Mouse (Mus musculus) CH12.LX (cell line): ENCODE data around the gene Gm49384. TPM values are rescaled to one million over a fixed set of nuclear protein-coding genes. Genes with fewer than 3 reads are reported as not detected.

ENCODE experiments used
- DNase-seq: peaks from one replicate; pipeline ENCODE4 v3.0.0-alpha.2; 2013; ENCODE audit errors: extremely low read depth
- H3K27ac ChIP-seq: 2 replicates; pipeline ENCODE4 v1.5.1; 2012; ENCODE audit warnings: low read depth, mild to moderate bottlenecking, control low read depth, moderate library complexity; ENCODE audit not compliant: insufficient read depth
- H3K27me3 ChIP-seq: replicated peaks from 2 replicates; pipeline ENCODE3; 2012; ENCODE audit warnings: inconsistent platforms
- H3K36me3 ChIP-seq, 2 experiments: replicated peaks in 1 of 2; 2 replicates each; pipeline versions ENCODE3 to v1.6.1; 2012; ENCODE audit warnings: inconsistent platforms in 1 of 2, low read length in 1 of 2, mild to moderate bottlenecking in 1 of 2, mixed read lengths in 1 of 2, moderate library complexity in 1 of 2; ENCODE audit not compliant: control insufficient read depth in 1 of 2, insufficient read depth in 1 of 2
- H3K4me1 ChIP-seq, 2 experiments: 2 replicates each; pipeline ENCODE4 v1.6.1; 2012; ENCODE audit warnings: inconsistent platforms in 1 of 2, moderate library complexity in 1 of 2; ENCODE audit not compliant: insufficient read depth in 2 of 2, control insufficient read depth in 1 of 2
- H3K4me2 ChIP-seq: 2 replicates; pipeline ENCODE4 v1.6.1; 2012; ENCODE audit warnings: low read depth, mild to moderate bottlenecking, control low read depth; ENCODE audit not compliant: poor library complexity, insufficient read depth, severe bottlenecking
- H3K4me3 ChIP-seq, 3 experiments: fragments of 150-350 bp in 1 of 3; sonication (generic) in 1 of 3; replicated peaks in 1 of 3; 2 replicates each; pipeline versions ENCODE3 to v1.5.1; 2011 to 2012; ENCODE audit warnings: low read depth in 2 of 3, low read length in 2 of 3, mild to moderate bottlenecking in 2 of 3, moderate library complexity in 2 of 3, control low read depth in 1 of 3, improper control_type of control experiment in 1 of 3, inconsistent platforms in 1 of 3, mixed read lengths in 1 of 3; ENCODE audit not compliant: poor library complexity in 1 of 3
- H3K79me2 ChIP-seq: replicated peaks from 2 replicates; pipeline ENCODE4 v1.6.1; 2012; ENCODE audit warnings: mild to moderate bottlenecking, moderate library complexity; ENCODE audit not compliant: control insufficient read depth, poor library complexity, insufficient read depth, severe bottlenecking; ENCODE audit errors: extremely low read depth
- H3K9ac ChIP-seq: 2 replicates; pipeline ENCODE4 v1.6.1; 2012; ENCODE audit warnings: low read depth, mild to moderate bottlenecking, control low read depth, moderate library complexity; ENCODE audit not compliant: insufficient read depth
- H3K9me3 ChIP-seq: replicated peaks from 2 replicates; pipeline ENCODE3; 2012; ENCODE audit warnings: low read length, inconsistent platforms, mixed read lengths
- CHD1 ChIP-seq: IDR thresholded peaks from 2 replicates; pipeline ENCODE4 v1.6.1; 2012; ENCODE audit warnings: low read depth, low read length, improper control_type of control experiment, inconsistent platforms
- CHD2 ChIP-seq: IDR thresholded peaks from 2 replicates; pipeline ENCODE4 v1.6.1; 2011; ENCODE audit warnings: low read length, improper control_type of control experiment
- CTCF ChIP-seq, 2 experiments: IDR thresholded peaks in 1 of 2; conservative IDR thresholded peaks in 1 of 2; 2 replicates each; pipeline ENCODE4 v1.5.1; 2011 to 2012; ENCODE audit warnings: low read depth in 2 of 2, low read length in 2 of 2, improper control_type of control experiment in 1 of 2, inconsistent platforms in 1 of 2, mild to moderate bottlenecking in 1 of 2, moderate library complexity in 1 of 2
- E2F4 ChIP-seq: IDR thresholded peaks from 2 replicates; pipeline ENCODE4 v1.6.1; 2011; ENCODE audit warnings: low read depth, low read length, improper control_type of control experiment; ENCODE audit not compliant: insufficient replicate concordance
- ELF1 ChIP-seq: IDR thresholded peaks from 2 replicates; pipeline ENCODE4 v1.6.1; 2014; ENCODE audit warnings: low read depth, mild to moderate bottlenecking, inconsistent platforms, low read length, improper control_type of control experiment
- HCFC1 ChIP-seq: IDR thresholded peaks from 2 replicates; pipeline ENCODE4 v1.6.1; 2012; ENCODE audit warnings: low read depth, mild to moderate bottlenecking, inconsistent platforms, low read length, improper control_type of control experiment
- IRF4 ChIP-seq: IDR thresholded peaks from 2 replicates; pipeline ENCODE4 v1.6.1; 2014; ENCODE audit warnings: low read depth, mild to moderate bottlenecking, inconsistent platforms, low read length, improper control_type of control experiment
- KAT2A ChIP-seq: IDR thresholded peaks from 2 replicates; pipeline ENCODE4 v1.6.1; 2012; ENCODE audit warnings: low read length, improper control_type of control experiment, inconsistent platforms; ENCODE audit not compliant: insufficient replicate concordance
- MAX ChIP-seq: IDR thresholded peaks from 2 replicates; pipeline ENCODE4 v1.6.1; 2011; ENCODE audit warnings: low read length, improper control_type of control experiment
- MAZ ChIP-seq: IDR thresholded peaks from 2 replicates; pipeline ENCODE4 v1.6.1; 2012; ENCODE audit warnings: low read depth, mild to moderate bottlenecking, inconsistent platforms, low read length, improper control_type of control experiment, moderate library complexity
- MXI1 ChIP-seq: IDR thresholded peaks from 2 replicates; pipeline ENCODE4 v1.6.1; 2011; ENCODE audit warnings: mild to moderate bottlenecking, low read depth, low read length, improper control_type of control experiment
- MYC ChIP-seq: IDR thresholded peaks from 2 replicates; pipeline ENCODE4 v1.6.1; 2011; ENCODE audit warnings: low read depth, mild to moderate bottlenecking, improper control_type of control experiment, low read length
- POLR2A ChIP-seq: IDR thresholded peaks from 2 replicates; pipeline ENCODE4 v1.6.1; 2011; ENCODE audit warnings: low read depth, mild to moderate bottlenecking, improper control_type of control experiment, low read length
- RAD21 ChIP-seq: IDR thresholded peaks from 2 replicates; pipeline ENCODE4 v1.6.1; 2011; ENCODE audit warnings: low read depth, mild to moderate bottlenecking, low read length, improper control_type of control experiment, moderate library complexity
- RCOR1 ChIP-seq: conservative IDR thresholded peaks from 2 replicates; pipeline ENCODE4 v1.6.1; 2012; ENCODE audit warnings: low read depth, mild to moderate bottlenecking, inconsistent platforms, low read length, improper control_type of control experiment
- SIN3A ChIP-seq: IDR thresholded peaks from 2 replicates; pipeline ENCODE4 v1.6.1; 2012; ENCODE audit warnings: low read length, improper control_type of control experiment, inconsistent platforms
- ZC3H11A ChIP-seq: IDR thresholded peaks from 2 replicates; pipeline ENCODE4 v1.6.1; 2012; ENCODE audit warnings: low read depth, mild to moderate bottlenecking, inconsistent platforms, low read length, improper control_type of control experiment
- ZMIZ1 ChIP-seq: IDR thresholded peaks from 2 replicates; pipeline ENCODE4 v1.6.1; 2012; ENCODE audit warnings: low read depth, mild to moderate bottlenecking, inconsistent platforms, low read length, improper control_type of control experiment
- dilution Hi-C: fragments of 300-500 bp; cut with MboI; formaldehyde crosslinking; loops from 2 replicates; pipeline ENCODE4 v1.14.3; 2020; ENCODE audit warnings: low sequenced_read_pairs; ENCODE audit not compliant: extremely low pct_unique_long_range_greater_than_20kb, extremely low pct_ligation_motif_present
- in situ Hi-C: fragments of 300-500 bp; cut with MboI; formaldehyde crosslinking; loops from 3 replicates; pipeline ENCODE4 v1.14.3; 2019; ENCODE audit warnings: low sequenced_read_pairs, low pct_ligation_motif_present, low pct_unique_long_range_greater_than_20kb, mixed read lengths
- polyA plus RNA-seq: library from polyadenylated mRNA; unstranded; fragments of >175 nt; gene quantifications from 2 replicates; pipeline ENCODE4 v1.2.1, GENCODE M21; 2012; ENCODE audit warnings: low read depth; ENCODE audit not compliant: insufficient read length
- total RNA-seq, 2 experiments: library from RNA; depleted of rRNA; stranded (reverse); fragments of 300-350 nt in 1 of 2; fragments of >200 nt in 1 of 2; gene quantifications; 2 replicates each; pipeline ENCODE4 v1.2.3; 2012 to 2014

The Gm49384 gene
- total and polyA plus RNA-seq, 3 experiments: 23.4 to 54.9 (median 34.4) TPM

DNA sequence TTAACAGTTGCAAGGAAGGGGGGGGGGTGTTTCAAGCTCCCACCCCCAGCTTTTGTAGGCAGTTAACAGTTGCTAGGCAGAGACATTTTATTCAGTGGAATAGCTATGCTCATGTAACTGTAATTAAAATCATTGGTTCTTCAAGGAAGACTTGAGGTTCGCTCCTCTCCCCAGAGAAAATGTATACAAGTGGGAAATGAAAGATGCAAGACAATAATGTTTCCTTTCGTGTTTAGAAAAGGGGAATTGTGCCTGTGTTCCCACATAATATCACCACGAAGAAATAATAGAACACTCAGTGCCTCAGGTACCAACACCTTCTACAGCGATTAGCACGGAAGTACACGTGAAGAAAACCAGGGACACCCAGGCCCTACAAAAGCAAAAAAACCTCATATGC, 36.8 kb upstream of the Gm49384 start, which contains the start of gene Klhdc1:
TSS of gene Klhdc1 (plus strand) at position 301 of the 400 bp plus-strand sequence.
- peaks cover 0 to 13% of the 10 kb centered on the region in 2 experiments; a peak in 2 of 4 replicates for H3K4me1 ChIP-seq
- peak within 1 kb of the TSS; percentile 35 for H3K27ac ChIP-seq
- dilution Hi-C loops: no loop called here

DNA sequence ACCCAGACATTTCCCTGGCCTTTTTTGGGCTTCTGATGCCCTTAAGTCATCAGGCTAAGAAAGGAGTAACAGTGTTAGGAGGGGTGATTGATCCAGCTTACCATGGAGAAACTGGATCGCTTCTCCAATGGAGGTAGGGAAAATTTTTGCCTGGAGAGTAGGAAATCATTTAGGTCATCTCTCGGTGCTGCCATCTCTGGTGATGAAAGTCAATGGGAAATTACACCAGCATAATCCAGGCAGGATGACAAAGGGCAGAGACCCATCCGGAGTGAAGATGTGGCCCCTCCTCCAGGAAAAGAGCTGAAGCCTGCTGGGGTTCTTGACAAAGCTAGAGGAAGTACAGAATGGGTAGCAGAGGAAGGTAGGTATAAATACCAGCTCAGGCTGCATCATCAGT, 34.2 kb upstream of the Gm49384 start:
- Histone ChIP-seq H3K27me3 (no peaks in the 10 kb centered on the region), H3K4me1 (peaks cover 0 to 13% of the 10 kb centered on the region in 2 experiments; a peak in 2 of 4 replicates), H3K36me3 (no peaks in the 10 kb centered on the region), H3K79me2 (no peaks in the 10 kb centered on the region), H3K9ac (no peak overlapping the region), H3K9me3 (no peaks in the 10 kb centered on the region), H3K27ac (no peak overlapping the region), H3K4me3 (no peak overlapping the region), H3K4me2 (no peak overlapping the region)
- TF ChIP-seq MXI1 (no peak), CHD1 (no peak), KAT2A (no peak), ELF1 (no peak), IRF4 (no peak), CTCF (conservative IDR thresholded peaks at IDR 0.05 in 1 of 2, IDR thresholded peaks at IDR 0.05 in 1 of 2; ENCODE audit: low read depth in 2 of 2, low read length in 2 of 2) (no peak), POLR2A (no peak), E2F4 (no peak), HCFC1 (no peak), MAZ (no peak), RCOR1 (no peak), CHD2 (no peak), MAX (no peak), ZC3H11A (no peak), MYC (no peak), RAD21 (no peak)
- dilution Hi-C loops: no loop called here
- DNase-seq: no peak
- in situ Hi-C loops: no loop called here

More for the DNA sequence above, 36.8 kb upstream of the Gm49384 start, which contains the start of gene Klhdc1:
- in situ Hi-C loops: no loop called here
- H3K27me3 ChIP-seq: no peaks in the 10 kb centered on the region
- no peaks in the 10 kb centered on the region for H3K9me3 ChIP-seq
- TF ChIP-seq ZMIZ1 (0 out of 2 replicates have a peak, but pooled peaks have one; percentile 30), CHD1 (0 out of 2 replicates have a peak, but pooled peaks have one; percentile 36), SIN3A (no peak)
- H3K4me3 ChIP-seq: peak within 1 kb of the TSS; percentile 72 to 96 (median 80)
- H3K9ac ChIP-seq: peak within 1 kb of the TSS; percentile 51
- DNase-seq: no peak
- peak within 1 kb of the TSS; percentile 84 for H3K4me2 ChIP-seq
- no peaks in the 10 kb centered on the region for H3K36me3 ChIP-seq
- H3K79me2 ChIP-seq: no peaks in the 10 kb centered on the region
